Mouse (Mus musculus) megakaryocyte-erythroid progenitor cell, adult 5-6 weeks (primary cell): ENCODE data around the gene Zfp462. TPM values are rescaled to one million over a fixed set of nuclear protein-coding genes. Genes with fewer than 3 reads are reported as not detected.

ENCODE experiments used
- ATAC-seq: replicated peaks from 2 replicates; pipeline ENCODE4 v1.8.0; 2016; ENCODE audit warnings: mild to moderate bottlenecking, inconsistent platforms; ENCODE audit not compliant: severe bottlenecking, poor library complexity, low FRiP score, low TSS enrichment
- total RNA-seq, 2 experiments: library from RNA; stranded (forward) in 1 of 2; stranded (reverse) in 1 of 2; fragments of 200-1000, 215-1000 nt in 1 of 2; fragments of >200 nt in 1 of 2; fragmentation: Nextera tagmentation in 1 of 2; gene quantifications; 2 replicates each; pipeline ENCODE4 v1.2.3; 2014 to 2017

The Zfp462 gene
- total RNA-seq, 2 experiments from 2014 or later: 0.99 to 1.0 TPM

DNA sequence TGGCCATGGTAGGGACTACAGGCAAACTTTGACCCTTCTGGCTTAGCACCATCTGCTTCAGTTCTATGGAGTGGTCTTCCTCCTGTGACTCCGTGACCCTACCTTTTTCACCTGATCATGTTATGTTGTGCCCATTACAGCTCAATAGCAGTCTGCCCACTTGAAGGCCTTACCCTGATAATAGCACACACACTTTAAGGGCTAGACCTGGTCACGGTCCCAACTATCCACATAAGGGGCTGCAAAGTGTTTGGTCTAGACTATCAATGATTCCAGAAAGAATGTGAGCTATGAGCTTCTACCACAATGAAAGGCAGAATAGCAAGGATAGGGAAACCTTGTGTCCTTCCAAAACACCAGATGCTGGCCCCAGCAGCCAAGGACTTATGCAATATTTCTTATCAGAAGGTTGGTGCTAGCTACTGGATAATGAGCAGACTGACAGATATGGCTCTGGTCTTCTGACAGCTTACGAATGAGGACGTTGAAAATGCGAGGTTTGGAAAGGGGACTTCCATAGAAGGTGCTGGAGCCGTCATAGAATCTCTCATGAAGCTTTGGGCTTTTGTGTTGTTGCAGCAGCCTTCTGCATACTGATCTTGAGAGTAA, 139.3 kb downstream of the Zfp462 start:
- ATAC-seq: no peak

DNA sequence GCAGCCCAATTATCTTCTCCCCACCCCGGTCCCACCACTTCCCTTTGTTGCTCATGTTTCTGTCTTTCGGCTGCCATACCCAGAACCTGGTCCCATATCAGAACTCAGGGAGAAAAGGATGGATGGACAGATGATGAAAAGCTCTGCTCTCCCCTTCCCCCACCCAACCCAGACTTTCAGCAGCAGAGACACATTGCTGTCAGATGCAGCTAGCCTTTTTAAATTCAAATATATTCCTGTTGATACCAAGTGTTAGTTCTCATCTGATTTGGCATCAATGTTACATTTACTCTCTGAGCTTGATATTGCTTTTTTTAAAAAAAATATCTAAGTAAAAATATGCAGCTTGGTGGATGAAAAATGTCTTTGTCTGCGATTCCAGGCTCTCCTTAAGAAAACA, 143.3 kb downstream of the Zfp462 start:
- ATAC-seq: no peak

GRCm38 (mm10) chr4:55088922-55089321, 144.1 kb downstream of the Zfp462 start:
- no peak for ATAC-seq

- no peak for ATAC-seq
These were observed 152.3 kb downstream of the Zfp462 start for GRCm38 (mm10) chr4:55097157-55097556.

DNA sequence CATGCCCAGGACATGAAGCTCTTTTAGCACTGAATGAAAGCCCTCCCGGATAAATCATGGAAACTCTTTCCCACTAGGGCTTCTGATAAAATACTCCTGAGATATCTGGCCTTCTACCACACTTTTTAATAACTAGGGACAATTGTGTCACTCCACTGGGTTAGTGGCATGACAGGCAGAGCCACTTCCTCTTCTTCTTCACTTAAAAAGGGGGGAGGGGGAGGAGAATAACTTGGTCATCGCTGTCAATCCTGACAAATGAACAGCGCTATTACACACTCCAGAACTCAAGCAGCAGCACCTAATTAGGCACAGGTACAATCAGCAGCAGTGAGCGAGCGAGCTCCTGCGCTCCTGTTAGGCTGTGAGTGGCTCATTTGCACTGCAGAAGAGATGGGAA, 153.5 kb downstream of the Zfp462 start:
- no peak for ATAC-seq

GRCm38 (mm10) chr4:55100851-55101250, 156.0 kb downstream of the Zfp462 start:
- no peak for ATAC-seq

- no peak for ATAC-seq
These were observed 156.8 kb downstream of the Zfp462 start for GRCm38 (mm10) chr4:55101601-55102000.

- ATAC-seq: no peak
These were observed 157.5 kb downstream of the Zfp462 start for GRCm38 (mm10) chr4:55102382-55102781.

- ATAC-seq: no peak
These were observed 158.7 kb downstream of the Zfp462 start for GRCm38 (mm10) chr4:55103575-55103974.

GRCm38 (mm10) chr4:55117839-55118487, 173.1 kb downstream of the Zfp462 start:
- ATAC-seq: no peak

GRCm38 (mm10) chr4:55121126-55121525, 176.3 kb downstream of the Zfp462 start:
- no peak for ATAC-seq

DNA sequence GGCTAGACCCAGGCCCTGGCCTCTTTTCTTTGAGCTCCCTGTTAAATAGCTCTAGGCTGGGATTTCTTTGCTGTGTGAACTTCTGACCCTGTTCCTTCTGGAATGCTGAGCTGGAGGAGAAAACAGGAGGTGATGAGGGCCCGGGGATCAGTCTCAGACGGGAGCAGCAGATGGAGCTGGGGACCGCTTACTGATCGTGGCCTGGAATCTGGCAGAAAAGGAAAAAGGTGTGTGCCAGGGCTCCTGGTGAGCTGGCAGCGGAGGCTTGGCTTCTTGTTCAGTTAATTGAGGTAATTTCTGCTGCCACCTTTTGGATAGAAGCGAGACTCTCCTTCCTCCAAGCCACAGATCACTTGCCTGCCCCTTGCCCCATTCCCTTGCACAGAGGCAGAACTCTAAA, 177.1 kb downstream of the Zfp462 start:
- no peak for ATAC-seq

- no peak for ATAC-seq
These were observed 179.3 kb downstream of the Zfp462 start for GRCm38 (mm10) chr4:55124126-55124525.

GRCm38 (mm10) chr4:55125048-55125737, 180.3 kb downstream of the Zfp462 start:
- no peak for ATAC-seq

GRCm38 (mm10) chr4:55125738-55126054, 180.8 kb downstream of the Zfp462 start:
- ATAC-seq: no peak

- no peak for ATAC-seq
These were observed 182.5 kb downstream of the Zfp462 start for GRCm38 (mm10) chr4:55127228-55127901.

DNA sequence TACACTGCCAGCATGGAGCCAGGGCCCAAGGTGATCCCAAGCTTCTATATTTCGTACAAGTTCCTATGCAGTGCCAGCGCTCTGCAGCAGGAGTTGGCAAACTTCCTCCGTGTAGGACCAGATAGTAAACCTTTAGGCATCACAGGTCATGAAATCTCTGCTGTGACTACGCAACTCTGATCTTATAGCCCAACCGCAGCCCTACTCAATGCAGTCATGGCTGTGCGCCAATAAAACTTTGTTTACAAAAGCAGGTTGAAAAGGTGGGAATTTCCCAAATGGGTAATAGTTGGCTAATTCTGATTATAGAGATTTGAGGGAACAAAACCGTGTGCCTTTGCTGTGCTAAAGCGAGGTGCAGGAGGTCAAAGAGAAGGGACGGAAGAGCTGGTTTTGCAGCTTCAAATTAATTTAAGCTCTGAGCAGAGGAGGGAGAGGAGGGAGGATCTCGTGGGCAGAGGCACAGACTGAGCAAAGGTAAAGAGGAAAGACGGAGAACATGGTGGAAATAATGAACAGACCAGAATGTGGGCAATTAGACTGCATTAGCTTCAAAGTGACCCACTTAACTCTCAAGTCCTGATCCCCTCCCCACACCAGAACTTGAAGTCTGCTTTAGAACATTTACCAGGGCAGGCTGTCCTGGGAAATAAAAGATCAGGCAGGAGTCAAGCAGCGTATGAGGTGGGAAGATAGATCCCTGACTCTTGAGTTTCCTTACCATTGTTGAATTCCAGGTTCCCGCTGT, 183.4 kb downstream of the Zfp462 start:
- no peak for ATAC-seq
